Mouse (Mus musculus) right cerebral cortex, postnatal 10 days (tissue): ENCODE data around the gene Tcf7l1.

Experiments used
- DNase-seq, 2 experiments: peaks; one replicate each; pipeline ENCODE4 v3.0.0; 2021; ENCODE audit warnings: low spot score in 2 of 2

Tcf7l1 gene

GRCm38 (mm10) chr6:72663000-72663399 lies 126.1 kb downstream of the Tcf7l1 start:
- DNase-seq = no peak

DNA sequence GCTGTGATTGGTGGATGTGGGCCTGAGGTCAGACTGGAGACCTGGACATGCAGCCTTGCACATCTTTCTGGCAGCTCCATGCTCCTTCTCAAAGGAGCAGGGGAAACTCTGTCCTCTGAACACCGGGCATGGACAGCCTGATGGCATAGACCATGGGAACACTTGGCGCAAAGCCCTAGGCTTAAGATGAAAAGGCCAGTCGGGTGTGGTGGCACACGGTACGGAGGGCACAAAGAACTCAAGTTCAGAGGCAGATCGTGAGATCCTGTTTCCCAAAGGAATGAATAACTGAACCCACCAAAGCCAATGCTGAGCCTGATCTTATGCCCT lies 128.7 kb downstream of the Tcf7l1 start:
- DNase-seq = no peak

GRCm38 (mm10) chr6:72659717-72660390 lies 129.2 kb downstream of the Tcf7l1 start:
- no peak for DNase-seq

GRCm38 (mm10) chr6:72658006-72658405 lies 131.0 kb downstream of the Tcf7l1 start:
- DNase-seq = no peak

DNA sequence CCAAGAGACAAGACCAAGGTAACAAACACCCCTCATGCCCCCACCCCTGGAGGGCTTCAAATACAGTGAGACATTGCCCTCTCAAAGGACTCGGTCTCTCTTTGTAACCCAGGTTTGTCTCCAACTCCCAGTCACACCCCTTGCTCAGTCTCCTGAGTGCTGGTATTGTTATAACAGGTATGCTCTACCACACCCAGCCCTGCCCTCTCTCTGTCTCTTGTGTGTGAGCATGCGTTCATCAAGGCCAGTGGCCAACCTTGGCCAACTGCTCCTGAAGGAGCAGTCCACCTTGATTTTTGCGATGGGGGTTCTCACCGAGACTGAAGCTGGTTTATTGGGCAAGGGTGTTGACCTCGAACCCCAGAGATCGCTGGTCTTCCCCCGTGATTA lies 133.0 kb downstream of the Tcf7l1 start:
- no peak for DNase-seq

- DNase-seq = peak; percentile 43 to 48
Measured at GRCm38 (mm10) chr6:72655309-72656052, 133.6 kb downstream of the Tcf7l1 start.

- no peak for DNase-seq
Measured at GRCm38 (mm10) chr6:72654355-72654754, 134.7 kb downstream of the Tcf7l1 start.

- DNase-seq = peak in 1 of 2 experiments; percentile 40
Measured at GRCm38 (mm10) chr6:72653419-72653818, 135.6 kb downstream of the Tcf7l1 start.

GRCm38 (mm10) chr6:72650338-72650851 lies 138.7 kb downstream of the Tcf7l1 start:
- peak; percentile 71 to 81 for DNase-seq

- DNase-seq = no peak
Measured at GRCm38 (mm10) chr6:72648002-72648595, 141.0 kb downstream of the Tcf7l1 start.

DNA sequence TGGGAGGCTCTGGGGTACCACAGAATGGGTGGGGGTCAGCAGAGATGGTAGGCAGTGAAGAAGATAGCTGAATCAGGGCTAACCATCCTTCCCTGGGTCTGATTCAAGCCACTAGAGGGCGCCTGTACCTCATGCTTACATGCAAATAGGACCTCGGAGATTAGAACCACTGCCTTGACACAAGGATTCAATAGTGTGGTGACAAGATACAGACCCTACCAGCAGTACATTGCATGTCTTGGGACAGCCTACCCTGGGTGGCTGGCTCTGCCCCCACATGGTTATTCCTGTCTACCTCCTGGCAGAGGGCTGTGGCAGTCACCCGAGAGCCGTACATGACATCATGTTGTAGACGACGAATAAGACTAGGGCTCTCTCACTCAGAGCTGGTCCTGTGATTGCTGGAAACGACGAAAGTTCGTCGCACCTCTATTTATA lies 141.7 kb downstream of the Tcf7l1 start:
- peak; percentile 77 to 85 for DNase-seq

- no peak for DNase-seq
Measured at GRCm38 (mm10) chr6:72645364-72645763, 143.7 kb downstream of the Tcf7l1 start.

DNA sequence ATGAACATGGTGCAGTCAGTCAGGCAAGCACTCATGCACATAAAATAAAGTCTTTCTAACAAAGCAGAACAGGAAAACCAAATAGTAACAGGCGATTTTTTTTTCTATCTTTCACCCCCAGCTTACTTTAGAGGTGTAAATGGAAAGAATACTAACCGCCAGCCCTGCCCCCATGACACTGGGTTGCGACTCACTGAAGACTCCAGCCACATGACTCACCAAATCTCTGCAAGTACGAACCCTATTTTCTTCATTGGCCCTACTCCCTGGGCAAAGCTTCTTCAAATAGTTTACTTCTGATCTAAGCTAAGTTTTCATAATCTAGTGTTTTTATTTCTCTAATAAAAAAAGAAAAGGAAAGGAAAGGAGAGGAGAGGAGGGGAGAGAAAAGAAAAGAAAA lies 144.5 kb downstream of the Tcf7l1 start:
- DNase-seq = no peak

DNA sequence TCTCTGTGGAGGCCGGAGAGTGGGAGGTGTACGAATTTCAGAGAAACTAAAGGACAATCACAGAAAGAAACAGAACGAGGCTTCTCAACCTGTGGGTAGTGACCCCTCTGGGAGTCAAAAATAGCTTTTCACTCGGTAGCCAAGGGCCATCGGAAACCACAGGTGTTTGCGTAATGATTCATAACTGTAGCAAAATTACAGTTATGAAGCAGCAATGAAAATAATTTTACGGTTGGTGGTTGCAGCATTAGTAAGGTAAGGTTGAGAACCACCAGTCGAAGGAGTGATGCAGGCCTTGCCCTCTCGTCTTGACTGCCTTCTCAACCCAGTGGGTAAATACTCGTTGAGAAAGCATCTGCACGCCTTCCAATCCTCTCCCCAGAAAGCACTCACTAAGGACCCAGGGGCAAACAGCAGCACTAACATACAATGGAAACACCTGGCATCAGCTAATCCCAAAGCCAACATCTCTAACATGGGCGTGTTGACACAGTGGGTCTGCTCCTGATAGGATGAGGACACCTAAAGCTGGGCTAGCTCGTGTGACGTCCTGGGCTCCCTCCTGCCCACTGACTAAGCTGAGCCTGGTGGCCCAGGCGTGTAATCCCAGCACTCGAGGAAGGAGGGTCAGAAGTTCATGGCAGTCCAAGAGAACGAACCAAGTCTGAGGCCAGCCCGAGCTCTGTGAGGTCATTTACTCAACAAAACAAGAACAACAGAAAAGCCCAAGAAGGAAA lies 147.7 kb downstream of the Tcf7l1 start:
- DNase-seq = no peak

DNA sequence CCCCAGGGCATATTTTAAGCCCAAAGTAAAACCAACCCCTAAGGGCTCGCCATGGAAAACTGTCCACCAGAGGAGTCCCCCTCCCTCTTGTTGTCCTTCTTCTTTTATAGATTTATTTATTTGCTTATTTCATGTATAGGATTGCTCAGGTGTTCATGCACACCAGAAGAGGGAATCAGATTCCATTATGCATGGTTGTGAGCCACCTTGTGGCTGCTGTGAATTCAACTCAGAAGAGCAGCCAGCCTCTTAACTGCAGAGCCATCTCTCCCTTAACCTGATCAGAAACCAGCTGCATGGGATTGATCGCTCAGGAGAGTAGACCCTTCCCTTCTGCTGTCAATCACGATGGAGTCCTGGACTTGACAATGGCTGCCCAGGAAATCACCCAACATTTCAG lies 152.1 kb downstream of the Tcf7l1 start:
- no peak for DNase-seq

DNA sequence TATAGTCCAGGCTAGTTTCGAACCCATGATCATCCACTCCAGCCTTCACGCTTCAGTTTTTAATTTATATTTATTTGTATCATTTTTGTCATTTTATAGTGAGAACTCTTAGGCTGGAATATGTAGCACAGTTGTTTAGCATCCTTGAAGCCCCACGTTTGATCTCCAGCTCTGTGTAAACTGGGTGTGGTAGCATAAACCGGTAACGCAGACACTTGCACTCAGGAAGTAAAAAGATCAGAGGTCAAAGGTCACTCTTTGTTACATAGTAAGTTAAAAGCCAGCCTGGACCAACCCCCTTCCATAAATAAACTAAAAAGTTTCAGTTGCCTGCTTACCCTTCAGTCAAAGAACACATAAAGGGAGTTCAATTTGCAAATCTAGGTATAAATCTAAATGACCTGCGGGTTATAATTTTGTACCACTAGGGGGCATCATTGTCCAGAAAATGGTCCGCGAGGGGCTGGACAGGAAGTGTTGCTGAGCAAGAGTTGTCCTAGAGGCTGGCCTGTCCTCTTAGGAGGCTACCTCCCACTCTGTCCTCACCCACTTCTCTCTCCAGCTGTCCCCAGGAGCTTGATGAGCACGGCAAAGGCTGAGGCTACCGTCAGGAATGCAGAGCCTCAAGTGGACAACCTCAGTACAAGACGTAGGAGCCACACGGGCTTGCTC lies 153.2 kb downstream of the Tcf7l1 start:
- peak; percentile 45 to 48 for DNase-seq

DNA sequence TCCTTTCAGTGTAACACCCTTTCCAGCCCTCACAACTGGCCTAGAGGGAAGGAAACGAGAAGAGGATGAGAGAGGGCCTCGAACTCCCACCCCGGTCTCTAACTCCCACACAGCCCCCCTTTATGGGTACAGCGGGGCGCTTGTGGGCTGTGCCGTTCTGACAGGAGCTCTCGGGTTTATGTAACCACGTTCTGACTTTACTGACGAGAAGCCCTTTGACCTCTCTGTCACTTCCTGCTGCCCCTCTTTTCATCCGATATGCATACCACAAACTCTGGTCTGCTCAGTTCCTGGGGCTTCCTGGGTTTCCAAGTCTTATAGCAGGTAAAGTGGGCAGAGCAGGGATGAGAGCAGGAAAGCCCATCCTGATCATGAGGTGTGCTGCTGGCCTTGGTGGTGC lies 154.7 kb downstream of the Tcf7l1 start:
- DNase-seq = no peak

DNA sequence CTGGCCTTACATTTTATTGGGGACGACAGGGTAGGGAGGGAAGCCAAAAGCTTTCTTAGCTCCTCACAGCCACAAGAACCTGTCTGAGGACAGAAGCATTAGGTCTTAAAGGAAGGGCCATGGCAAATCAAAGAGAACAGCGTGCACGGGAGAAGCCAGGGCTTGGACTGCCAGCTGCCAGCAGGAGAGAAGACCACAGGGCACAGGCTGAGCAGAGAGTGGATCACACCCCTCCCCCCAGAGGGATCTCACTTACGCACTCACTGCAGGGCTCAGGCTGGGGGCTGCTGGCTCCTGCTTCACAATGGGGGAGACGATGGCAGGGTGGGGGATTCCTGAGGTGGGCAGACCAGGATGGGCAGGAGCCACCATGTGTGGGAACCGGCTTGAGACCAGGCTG lies 157.4 kb downstream of the Tcf7l1 start:
- DNase-seq = no peak

- DNase-seq = no peak
Measured at GRCm38 (mm10) chr6:72630961-72631360, 158.1 kb downstream of the Tcf7l1 start.

DNA sequence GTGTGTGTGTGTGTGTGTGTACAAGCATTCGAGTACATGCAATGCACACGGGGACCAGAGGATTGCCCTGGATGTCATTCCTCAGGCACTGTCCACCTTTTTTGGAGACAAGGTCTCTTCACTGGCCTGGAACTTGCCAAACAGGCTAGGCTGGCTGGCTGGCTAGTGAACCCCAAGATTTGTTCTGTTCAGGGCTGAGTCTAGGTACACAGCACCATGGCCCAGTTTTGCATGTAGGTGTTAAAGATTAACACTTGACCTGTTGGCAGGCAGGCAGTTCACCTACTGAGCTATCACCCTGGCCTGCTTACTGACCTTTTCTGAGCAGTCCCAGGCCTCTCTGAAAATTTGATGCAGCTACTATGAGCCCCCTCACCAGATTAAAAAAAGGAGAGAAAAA lies 158.7 kb downstream of the Tcf7l1 start:
- no peak for DNase-seq

DNA sequence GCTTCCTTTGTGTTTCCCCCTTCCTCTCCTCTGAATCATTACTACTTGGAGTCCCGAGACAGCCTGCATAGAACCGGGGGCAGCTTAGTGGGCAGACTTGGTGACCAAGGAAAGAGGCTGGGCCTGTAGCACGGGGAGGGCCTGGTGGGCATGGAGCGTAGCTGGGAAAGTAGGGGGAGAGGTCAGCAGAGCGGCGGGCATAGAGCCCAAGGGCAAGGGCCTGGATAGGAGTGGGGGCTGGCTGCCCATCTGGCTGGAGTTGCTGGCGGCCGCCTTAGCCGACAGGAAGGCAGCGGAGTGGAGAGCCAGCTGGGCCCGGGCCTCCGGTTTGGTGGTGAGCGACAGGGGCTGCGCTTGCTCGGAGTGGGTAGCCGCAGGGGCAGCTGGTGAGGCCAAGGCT lies 161.8 kb downstream of the Tcf7l1 start:
- peak in 1 of 2 experiments; percentile 41 for DNase-seq

- DNase-seq = no peak
Measured at GRCm38 (mm10) chr6:72626391-72626790, 162.7 kb downstream of the Tcf7l1 start.
